Mouse (Mus musculus): ENCODE data around the gene Ctsc. TPM values are rescaled to one million over a fixed set of nuclear protein-coding genes. Genes with fewer than 3 reads are reported as not detected.

The Ctsc gene
- polyA plus RNA-seq, 1 experiment from 2014 or later: 12.2 TPM

DNA sequence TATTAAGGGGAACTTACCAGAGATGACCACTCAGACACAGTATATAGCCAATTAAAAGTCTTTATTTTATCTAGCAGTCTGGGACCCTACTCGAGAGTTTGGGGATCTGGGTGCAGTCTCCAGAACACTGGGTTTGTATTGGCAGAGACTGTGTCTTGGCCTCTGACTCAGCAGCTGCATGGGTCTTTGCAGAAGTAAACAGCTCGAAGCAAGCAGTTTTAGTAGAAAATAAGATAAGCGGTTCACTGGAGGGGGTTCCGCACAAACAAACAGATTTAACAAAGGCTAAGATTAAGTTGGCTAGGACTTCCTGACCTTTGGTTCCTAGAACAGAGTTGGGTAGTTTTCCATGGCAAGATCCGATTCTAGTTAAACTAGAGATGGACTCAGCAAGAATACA lies 13.0 kb upstream of the Ctsc start:
- Histone ChIP-seq H3K9ac (no peak overlapping the region), H3K4me2 (no peak overlapping the region), H3K27ac (no peak overlapping the region), H3K9me3 (no peaks in the 10 kb centered on the region), H3K4me3 (replicated peaks) (no peak overlapping the region), H3K36me3 (replicated peaks) (no peaks in the 10 kb centered on the region), H3K4me1 (no peaks in the 10 kb centered on the region), H3K27me3 (no peaks in the 10 kb centered on the region)
- 79% methylated on average over 5 of the region's 5 CpGs for WGBS
- no peak for ATAC-seq (ENCODE audit: low FRiP score)

- 88% methylated on average over 1 of the region's 1 CpGs for WGBS
- Histone ChIP-seq H3K27me3 (no peaks in the 10 kb centered on the region), H3K36me3 (replicated peaks) (no peaks in the 10 kb centered on the region), H3K9me3 (no peaks in the 10 kb centered on the region), H3K4me1 (no peaks in the 10 kb centered on the region), H3K9ac (no peak overlapping the region), H3K4me2 (no peak overlapping the region), H3K4me3 (replicated peaks) (no peak overlapping the region), H3K27ac (no peak overlapping the region)
- no peak for ATAC-seq (ENCODE audit: low FRiP score)
Observed at GRCm38 (mm10) chr7:88269913-88270312, 8.0 kb upstream of the Ctsc start.

- WGBS: 66% methylated on average over 2 of the region's 2 CpGs
- no peak overlapping the region for H3K9ac ChIP-seq
- no peak for ATAC-seq (ENCODE audit: low FRiP score)
Observed at GRCm38 (mm10) chr7:88271531-88271930, 6.4 kb upstream of the Ctsc start.

GRCm38 (mm10) chr7:88276914-88277765 lies 745 bp upstream of the Ctsc start:
- ATAC-seq (ENCODE audit: low FRiP score): no peak
- Histone ChIP-seq H3K36me3 (replicated peaks) (no peaks in the 10 kb centered on the region), H3K4me1 (peaks cover 14% of the 10 kb centered on the region), H3K4me3 (replicated peaks) (peak overlapping the region; percentile 46), H3K9me3 (no peaks in the 10 kb centered on the region), H3K27me3 (no peaks in the 10 kb centered on the region), H3K27ac (no peak overlapping the region), H3K4me2 (peak overlapping the region; percentile 81), H3K9ac (no peak overlapping the region)
- WGBS: 29% methylated on average over 7 of the region's 7 CpGs

More at GRCm38 (mm10) chr7:88271531-88271930, 6.4 kb upstream of the Ctsc start:
- Histone ChIP-seq H3K9me3 (no peaks in the 10 kb centered on the region), H3K4me2 (no peak overlapping the region), H3K27ac (no peak overlapping the region), H3K36me3 (replicated peaks) (no peaks in the 10 kb centered on the region), H3K4me3 (replicated peaks) (no peak overlapping the region), H3K4me1 (no peaks in the 10 kb centered on the region), H3K27me3 (no peaks in the 10 kb centered on the region)

GRCm38 (mm10) chr7:88278628-88279196 lies 827 bp downstream of the Ctsc start:
- no peak overlapping the region for H3K27ac ChIP-seq
- no peaks in the 10 kb centered on the region for H3K36me3 ChIP-seq (replicated peaks)
- peak overlapping the region; percentile 81 for H3K4me2 ChIP-seq
- no peak for ATAC-seq (ENCODE audit: low FRiP score)
- H3K27me3 ChIP-seq: no peaks in the 10 kb centered on the region
- H3K9me3 ChIP-seq: no peaks in the 10 kb centered on the region
- WGBS: 58% methylated on average over 8 of the region's 8 CpGs
- H3K9ac ChIP-seq: no peak overlapping the region
- H3K4me3 ChIP-seq (replicated peaks): peak overlapping the region; percentile 46
- H3K4me1 ChIP-seq: peaks cover 14% of the 10 kb centered on the region

- Histone ChIP-seq H3K36me3 (replicated peaks) (no peaks in the 10 kb centered on the region), H3K27me3 (no peaks in the 10 kb centered on the region), H3K4me3 (replicated peaks) (no peak overlapping the region), H3K4me1 (no peaks in the 10 kb centered on the region), H3K4me2 (no peak overlapping the region), H3K9ac (no peak overlapping the region), H3K9me3 (no peaks in the 10 kb centered on the region), H3K27ac (no peak overlapping the region)
- ATAC-seq (ENCODE audit: low FRiP score): no peak
- WGBS: 75% methylated on average over 3 of the region's 3 CpGs
Observed at GRCm38 (mm10) chr7:88285276-88285675, 7.4 kb downstream of the Ctsc start.

DNA sequence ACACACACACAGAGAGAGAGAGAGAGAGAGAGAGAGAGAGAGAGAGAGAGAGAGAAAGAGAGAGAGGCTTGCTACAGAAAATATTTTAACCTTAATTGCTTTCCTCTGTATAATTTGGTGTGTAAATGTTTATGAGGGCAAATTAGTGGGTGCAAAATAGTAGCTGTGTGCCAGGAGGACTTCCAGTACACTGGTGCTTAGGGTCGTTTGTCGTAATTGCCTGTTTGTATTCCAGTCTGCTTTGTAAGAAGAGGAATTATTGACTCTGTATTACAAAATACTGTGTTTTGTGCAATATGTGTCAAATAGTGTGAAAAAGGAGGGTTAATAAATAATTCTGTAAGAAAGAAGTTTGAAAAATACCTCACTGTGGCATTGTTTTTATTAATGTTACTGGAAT lies 13.2 kb downstream of the Ctsc start:
- 63% methylated on average over 2 of the region's 2 CpGs for WGBS
- ATAC-seq (ENCODE audit: low FRiP score): no peak
- Histone ChIP-seq H3K4me3 (replicated peaks) (no peak overlapping the region), H3K9ac (no peak overlapping the region), H3K27ac (no peak overlapping the region), H3K4me1 (0 out of 2 replicates have a peak, but pooled peaks cover 1% of the 10 kb centered on the region), H3K4me2 (no peak overlapping the region), H3K9me3 (no peaks in the 10 kb centered on the region), H3K27me3 (no peaks in the 10 kb centered on the region), H3K36me3 (replicated peaks) (no peaks in the 10 kb centered on the region)

GRCm38 (mm10) chr7:88292044-88292443 lies 14.2 kb downstream of the Ctsc start:
- Histone ChIP-seq H3K27ac (no peak overlapping the region), H3K4me3 (replicated peaks) (no peak overlapping the region), H3K4me1 (peaks cover 6% of the 10 kb centered on the region; the same call in 1 of the 2 replicates), H3K36me3 (replicated peaks) (no peaks in the 10 kb centered on the region), H3K9me3 (no peaks in the 10 kb centered on the region), H3K9ac (no peak overlapping the region), H3K27me3 (no peaks in the 10 kb centered on the region), H3K4me2 (no peak overlapping the region)
- 88% methylated on average over 2 of the region's 2 CpGs for WGBS
- ATAC-seq (ENCODE audit: low FRiP score): no peak

DNA sequence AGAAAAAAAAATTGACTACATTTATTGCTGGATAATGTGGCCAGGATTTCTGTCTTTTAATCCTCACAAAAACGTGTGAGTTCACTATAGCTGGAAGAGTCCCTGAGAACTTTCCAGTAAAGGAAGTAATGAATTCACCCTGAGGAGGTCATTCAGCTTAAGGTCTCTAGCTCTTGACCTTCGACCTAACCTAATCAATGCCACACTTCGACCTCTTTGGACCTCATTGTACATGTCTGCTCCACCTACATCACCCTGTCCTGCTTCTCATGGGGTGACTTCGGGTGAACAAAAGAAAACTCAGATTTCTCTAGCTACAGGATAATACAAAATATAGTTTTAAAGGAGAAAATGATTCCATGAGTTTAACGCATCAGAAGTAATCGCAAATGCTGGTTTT lies 16.0 kb downstream of the Ctsc start:
- Histone ChIP-seq H3K27ac (no peak overlapping the region), H3K4me3 (replicated peaks) (no peak overlapping the region), H3K4me1 (peaks cover 6% of the 10 kb centered on the region; the same call in 1 of the 2 replicates), H3K27me3 (no peaks in the 10 kb centered on the region), H3K36me3 (replicated peaks) (no peaks in the 10 kb centered on the region), H3K9ac (no peak overlapping the region), H3K4me2 (no peak overlapping the region), H3K9me3 (no peaks in the 10 kb centered on the region)
- no peak for ATAC-seq (ENCODE audit: low FRiP score)
- 60% methylated on average over 6 of the region's 6 CpGs for WGBS

DNA sequence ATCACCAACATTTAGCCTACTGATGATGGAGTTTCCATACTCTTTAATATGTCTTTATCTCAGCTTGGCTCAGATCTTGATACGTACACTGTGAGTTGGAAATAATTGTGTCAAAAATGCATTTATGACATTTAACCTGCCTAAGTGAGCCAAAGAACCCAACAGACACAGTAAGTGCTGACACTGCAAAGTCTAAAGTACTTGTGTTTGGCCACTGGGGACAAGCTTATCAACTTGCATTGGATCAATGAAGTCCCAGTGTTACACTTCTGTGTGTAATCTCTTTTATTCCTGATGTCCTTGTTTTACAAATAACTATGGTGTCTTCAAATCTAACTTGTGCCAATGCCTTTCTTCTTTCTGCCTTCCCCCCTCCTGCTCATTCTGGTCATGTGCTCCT lies 18.1 kb downstream of the Ctsc start:
- no peak overlapping the region for H3K9ac ChIP-seq
- 85% methylated on average over 1 of the region's 1 CpGs for WGBS
- no peaks in the 10 kb centered on the region for H3K27me3 ChIP-seq
- H3K4me2 ChIP-seq: no peak overlapping the region
- no peak overlapping the region for H3K4me3 ChIP-seq (replicated peaks)
- H3K36me3 ChIP-seq (replicated peaks): no peaks in the 10 kb centered on the region
- peaks cover 6% of the 10 kb centered on the region; the same call in 1 of the 2 replicates for H3K4me1 ChIP-seq
- H3K27ac ChIP-seq: no peak overlapping the region
- no peak for ATAC-seq (ENCODE audit: low FRiP score)
- no peaks in the 10 kb centered on the region for H3K9me3 ChIP-seq

DNA sequence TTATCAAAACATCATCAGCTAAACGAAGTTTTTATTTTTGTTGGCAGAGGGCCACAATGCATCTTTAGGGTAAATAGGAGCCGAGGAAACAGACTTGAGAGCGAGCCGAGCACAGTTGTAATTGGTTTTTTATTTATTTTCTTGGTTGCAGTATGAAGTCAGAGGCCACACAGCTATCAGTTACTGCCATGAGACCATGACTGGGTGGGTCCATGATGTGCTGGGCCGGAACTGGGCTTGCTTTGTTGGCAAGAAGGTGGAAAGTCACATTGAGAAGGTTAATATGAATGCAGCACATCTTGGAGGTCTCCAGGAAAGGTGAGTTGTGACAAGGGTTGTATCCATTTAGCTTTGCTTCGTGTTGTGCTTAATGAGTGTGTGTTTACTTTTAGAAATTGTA lies 19.0 kb downstream of the Ctsc start:
- 66% methylated on average over 6 of the region's 6 CpGs for WGBS
- H3K4me1 ChIP-seq: peaks cover 6% of the 10 kb centered on the region; the same call in 1 of the 2 replicates
- no peak for ATAC-seq (ENCODE audit: low FRiP score)

GRCm38 (mm10) chr7:88305750-88306149 lies 27.9 kb downstream of the Ctsc start:
- H3K4me3 ChIP-seq (replicated peaks): no peak overlapping the region
- no peaks in the 10 kb centered on the region for H3K4me1 ChIP-seq
- no peaks in the 10 kb centered on the region for H3K9me3 ChIP-seq
- no peaks in the 10 kb centered on the region for H3K36me3 ChIP-seq (replicated peaks)
- H3K27me3 ChIP-seq: no peaks in the 10 kb centered on the region
- no peak overlapping the region for H3K27ac ChIP-seq
- 86% methylated on average over 4 of the region's 4 CpGs for WGBS
- H3K9ac ChIP-seq: no peak overlapping the region
- no peak for ATAC-seq (ENCODE audit: low FRiP score)
- H3K4me2 ChIP-seq: no peak overlapping the region

More for the DNA sequence above, 19.0 kb downstream of the Ctsc start:
- H3K27me3 ChIP-seq: no peaks in the 10 kb centered on the region
- no peak overlapping the region for H3K27ac ChIP-seq
- H3K4me2 ChIP-seq: no peak overlapping the region
- H3K9me3 ChIP-seq: no peaks in the 10 kb centered on the region
- no peaks in the 10 kb centered on the region for H3K36me3 ChIP-seq (replicated peaks)
- H3K9ac ChIP-seq: no peak overlapping the region
- H3K4me3 ChIP-seq (replicated peaks): no peak overlapping the region

- H3K27me3 ChIP-seq: no peaks in the 10 kb centered on the region
- H3K27ac ChIP-seq: no peak overlapping the region
- no peaks in the 10 kb centered on the region for H3K4me1 ChIP-seq
- no peaks in the 10 kb centered on the region for H3K36me3 ChIP-seq (replicated peaks)
- H3K4me3 ChIP-seq (replicated peaks): no peak overlapping the region
- no peak for ATAC-seq (ENCODE audit: low FRiP score)
- H3K9me3 ChIP-seq: no peaks in the 10 kb centered on the region
- 92% methylated on average over 3 of the region's 3 CpGs for WGBS
- no peak overlapping the region for H3K4me2 ChIP-seq
- no peak overlapping the region for H3K9ac ChIP-seq
Observed at GRCm38 (mm10) chr7:88306725-88307124, 28.8 kb downstream of the Ctsc start.
